Mouse (Mus musculus) naive thymus-derived CD4-positive, alpha-beta T cell, adult 2 months (primary cell): ENCODE measurements around the gene Lrfn1.

ENCODE experiments used
- DNase-seq: peaks from one replicate; pipeline ENCODE4 v3.0.0-alpha.2; 2011; ENCODE audit warnings: low read depth

Lrfn1 gene

DNA sequence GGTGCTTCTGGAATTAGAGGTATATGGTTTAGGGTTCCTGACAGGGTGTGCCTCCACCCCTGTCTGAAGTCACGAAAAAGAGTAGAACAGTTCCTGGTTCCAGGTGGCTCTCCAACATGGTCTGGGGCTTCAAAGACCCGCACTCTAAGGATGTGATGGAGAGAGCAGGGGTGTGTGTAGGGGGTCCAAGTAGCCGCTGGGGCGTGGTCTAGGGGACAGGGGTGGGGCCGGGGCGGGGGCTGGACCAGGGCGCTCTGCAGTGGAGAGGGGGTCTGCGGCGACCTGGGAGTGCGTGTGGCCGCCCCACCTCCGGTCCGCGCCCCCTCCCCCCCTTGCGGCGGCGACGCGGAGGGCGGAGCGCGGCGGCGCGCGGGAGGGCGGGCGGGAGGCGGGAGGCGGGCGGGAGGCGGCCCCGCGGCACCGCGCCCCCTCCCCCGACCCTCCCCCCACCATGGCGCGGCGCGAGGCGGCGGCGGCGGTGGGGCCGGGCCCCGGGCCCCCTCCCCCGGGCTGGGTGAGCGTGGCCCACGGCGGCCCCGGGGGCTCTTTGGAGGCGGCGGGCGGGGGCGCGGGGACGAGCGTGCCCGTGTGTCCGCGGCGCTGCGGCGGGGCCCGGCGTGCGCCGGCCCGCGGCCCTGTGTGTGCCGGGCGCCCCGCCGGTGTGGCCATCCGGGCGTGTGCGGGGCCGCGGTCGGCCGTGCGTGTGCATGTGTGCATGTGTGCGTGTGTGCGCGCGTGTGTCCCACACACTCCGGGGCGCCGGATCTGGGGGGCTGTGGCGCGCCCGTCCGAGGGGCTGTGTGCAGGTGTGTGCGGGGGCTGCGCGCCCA is at the start of gene Lrfn1:
Lrfn1 (plus strand) TSS at position 450 of the 830 bp plus-strand sequence.
- peak; percentile 37 for DNase-seq

DNA sequence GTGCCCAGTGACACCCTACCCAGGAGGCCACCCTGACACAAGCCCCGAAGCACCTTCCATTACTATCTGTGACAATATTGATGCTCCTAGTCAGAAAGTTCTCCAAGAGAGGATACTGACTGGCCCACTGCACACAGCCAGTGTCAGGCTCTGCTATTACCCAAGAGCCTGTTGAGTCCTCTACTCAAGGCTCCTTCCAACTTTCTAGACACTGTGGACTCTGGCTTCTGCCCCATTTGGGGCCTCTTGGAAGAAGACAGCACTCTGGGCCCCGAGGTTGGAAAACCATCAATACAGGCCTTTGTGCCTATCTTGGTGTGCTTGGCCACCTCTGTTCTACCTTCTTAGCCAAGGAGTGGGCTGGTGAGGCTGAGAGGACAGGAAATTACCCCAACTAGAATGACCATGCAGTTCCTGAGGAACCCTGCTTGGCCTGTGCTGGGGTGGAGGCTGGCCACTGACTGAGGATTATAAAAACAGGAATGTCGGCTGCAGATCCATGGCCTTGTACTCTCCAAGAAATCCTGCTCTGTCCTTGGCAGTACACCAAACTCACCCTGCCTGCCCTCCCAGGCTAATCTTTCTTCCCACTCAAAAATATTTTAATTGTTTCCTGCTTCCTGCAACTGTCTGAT is 40.8 kb upstream of the Lrfn1 start:
- no peak for DNase-seq

DNA sequence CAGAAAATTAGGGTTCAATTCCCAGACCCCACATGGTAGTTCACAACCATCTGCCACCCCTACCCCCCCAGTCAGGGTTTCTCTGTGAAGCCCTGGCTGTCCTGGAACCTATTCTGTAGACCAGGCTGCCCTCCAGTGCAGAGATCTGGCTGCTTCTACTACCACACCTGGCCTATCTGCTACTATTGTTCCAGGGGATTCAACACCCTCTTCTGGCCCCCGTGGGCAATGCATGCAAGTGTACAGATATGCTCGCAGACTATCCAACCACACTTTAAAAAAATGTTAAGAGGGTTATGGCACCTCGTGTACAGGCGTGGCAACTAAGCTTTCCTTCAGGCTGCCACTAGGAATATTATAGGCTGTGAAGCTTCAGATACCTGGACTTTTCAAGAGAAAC is 39.0 kb upstream of the Lrfn1 start:
- no peak for DNase-seq

DNA sequence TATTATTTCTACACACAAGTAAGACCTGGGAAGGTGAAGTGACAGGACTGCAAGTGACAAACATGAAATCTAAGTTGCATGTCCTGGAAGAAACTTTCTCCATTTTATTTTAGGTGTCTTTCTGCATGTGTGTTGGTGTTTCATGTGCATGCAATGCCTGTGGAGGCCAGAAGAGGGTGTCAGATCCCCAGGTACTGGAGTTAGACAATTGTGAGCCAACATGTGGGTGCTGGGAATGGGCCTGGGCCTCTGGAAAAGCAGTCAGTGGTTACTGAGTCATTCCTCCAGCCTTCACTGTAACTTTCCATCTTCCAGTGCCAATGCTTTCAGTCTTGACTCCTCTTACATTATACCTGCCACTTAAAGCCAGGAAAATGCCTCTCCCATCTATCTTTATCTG is 34.4 kb upstream of the Lrfn1 start:
- DNase-seq: no peak

DNA sequence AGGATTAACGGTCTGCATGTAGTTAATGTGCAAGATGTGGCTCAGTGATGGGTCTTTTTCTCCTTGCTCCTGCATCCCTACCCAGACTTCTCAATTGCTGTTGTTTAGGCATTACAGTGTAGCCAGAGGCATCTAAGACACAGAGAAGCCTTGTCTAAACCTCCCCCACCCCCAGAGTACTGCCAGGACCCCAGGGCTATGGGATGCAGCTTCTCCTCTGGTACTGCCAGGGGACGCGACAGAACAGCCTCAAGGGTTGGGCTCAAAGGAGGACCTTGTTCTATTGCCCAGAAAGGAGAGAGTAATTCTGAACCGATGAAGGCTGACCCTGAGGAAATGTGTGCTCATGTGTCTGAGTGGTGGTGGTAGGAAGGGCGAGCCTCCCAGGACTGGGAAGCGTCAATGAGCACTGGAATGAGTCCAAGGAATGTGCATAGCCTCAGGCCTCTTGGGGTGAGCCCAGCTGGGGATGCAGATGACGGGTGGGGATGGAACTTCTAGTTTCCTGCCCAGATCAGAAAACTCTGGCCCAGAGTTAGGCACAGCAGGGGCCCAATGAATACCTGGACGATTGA is 33.6 kb upstream of the Lrfn1 start:
- no peak for DNase-seq

DNA sequence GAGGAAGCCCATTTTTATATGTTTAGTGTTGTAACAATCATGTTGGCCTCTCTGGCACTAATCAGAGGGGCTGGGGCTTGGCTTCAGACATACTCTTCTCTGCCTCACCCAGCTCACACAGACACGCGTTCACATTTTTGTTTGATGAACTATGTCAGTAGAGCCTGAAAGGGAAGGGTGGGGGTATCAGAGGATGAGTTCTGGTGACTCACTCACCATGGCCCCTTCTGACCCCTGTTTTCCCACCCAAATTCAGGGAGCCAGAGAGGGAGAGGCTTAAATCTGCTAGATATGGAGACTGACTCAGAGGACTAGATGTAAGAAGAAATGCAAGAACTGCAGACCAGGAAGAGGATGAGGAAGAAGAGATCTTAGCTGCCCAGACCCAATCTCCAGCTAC is 32.4 kb upstream of the Lrfn1 start:
- no peak for DNase-seq

DNA sequence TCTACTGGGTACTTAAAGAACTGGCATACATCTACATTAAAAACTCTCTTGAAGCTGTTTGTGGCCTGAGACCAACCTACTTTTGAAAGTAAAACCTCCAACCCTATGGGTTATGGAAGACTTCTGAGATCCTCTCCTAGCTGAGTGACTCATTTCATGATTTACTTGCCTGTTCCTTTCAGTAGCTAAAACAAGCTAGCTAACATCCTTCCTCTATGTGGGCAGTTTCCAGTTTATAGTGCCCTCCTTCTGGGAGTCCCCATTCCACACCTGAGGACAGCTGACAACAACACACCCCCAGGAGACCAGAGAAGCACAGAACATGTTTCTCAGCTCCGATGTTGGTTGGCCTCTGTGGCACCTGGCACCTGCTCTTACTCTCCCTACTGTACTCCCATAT is 28.8 kb upstream of the Lrfn1 start:
- no peak for DNase-seq

DNA sequence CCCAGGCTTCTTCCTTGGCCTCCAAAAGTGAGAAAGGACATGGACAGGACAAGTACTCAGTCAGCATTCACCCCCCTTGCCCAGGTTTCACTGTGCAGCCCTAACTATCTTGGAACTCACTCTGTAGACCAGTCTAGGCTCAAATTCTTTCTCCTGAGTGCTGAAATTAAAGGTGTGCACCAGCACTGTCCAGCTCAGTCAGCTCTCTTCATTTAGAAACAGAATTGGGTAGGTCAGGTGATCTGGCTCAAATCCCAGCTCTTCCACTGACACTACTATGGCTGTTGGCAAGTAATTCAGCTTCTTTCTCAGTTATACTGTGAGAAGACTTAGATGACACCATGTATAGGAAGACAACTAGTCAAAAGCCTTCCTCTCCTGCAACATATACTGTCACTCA is 24.0 kb upstream of the Lrfn1 start:
- DNase-seq: no peak

DNA sequence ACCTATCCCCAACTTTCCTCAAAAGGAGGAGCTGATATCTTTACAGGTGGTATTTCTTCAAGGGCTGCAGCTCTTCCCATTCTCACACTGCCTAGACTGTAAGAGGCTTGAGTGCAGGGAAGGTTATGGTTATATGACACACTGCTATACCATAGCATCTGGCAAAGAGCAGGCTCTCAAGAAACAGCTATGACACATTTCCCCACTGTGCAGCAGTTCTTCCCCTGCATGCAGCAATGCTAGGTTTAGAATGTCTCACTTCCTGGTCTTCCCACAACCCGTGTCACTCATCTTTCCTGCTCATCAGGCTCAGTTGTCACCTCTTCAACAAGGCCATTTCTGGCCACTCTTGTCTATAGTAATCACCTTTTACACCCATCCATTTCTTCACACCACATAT is 21.3 kb upstream of the Lrfn1 start:
- DNase-seq: no peak

DNA sequence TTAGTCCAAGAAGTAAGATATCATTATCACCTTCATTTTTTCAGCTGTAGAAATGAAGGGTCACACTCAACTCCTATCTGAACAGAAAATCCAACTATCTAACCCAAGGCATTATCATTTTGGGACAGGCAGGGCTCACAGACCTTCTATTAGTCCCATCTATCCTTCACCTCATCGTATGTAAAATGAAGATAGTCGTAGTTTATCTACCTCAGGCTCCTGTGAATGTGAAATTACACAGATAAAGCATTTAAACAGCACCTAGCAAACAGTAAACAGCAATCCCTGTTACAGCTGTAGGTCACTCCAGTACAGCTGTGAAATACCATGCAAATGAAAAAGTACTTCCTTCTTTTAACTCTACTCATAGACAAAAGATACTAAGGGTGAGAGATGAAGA is 19.5 kb upstream of the Lrfn1 start:
- no peak for DNase-seq

DNA sequence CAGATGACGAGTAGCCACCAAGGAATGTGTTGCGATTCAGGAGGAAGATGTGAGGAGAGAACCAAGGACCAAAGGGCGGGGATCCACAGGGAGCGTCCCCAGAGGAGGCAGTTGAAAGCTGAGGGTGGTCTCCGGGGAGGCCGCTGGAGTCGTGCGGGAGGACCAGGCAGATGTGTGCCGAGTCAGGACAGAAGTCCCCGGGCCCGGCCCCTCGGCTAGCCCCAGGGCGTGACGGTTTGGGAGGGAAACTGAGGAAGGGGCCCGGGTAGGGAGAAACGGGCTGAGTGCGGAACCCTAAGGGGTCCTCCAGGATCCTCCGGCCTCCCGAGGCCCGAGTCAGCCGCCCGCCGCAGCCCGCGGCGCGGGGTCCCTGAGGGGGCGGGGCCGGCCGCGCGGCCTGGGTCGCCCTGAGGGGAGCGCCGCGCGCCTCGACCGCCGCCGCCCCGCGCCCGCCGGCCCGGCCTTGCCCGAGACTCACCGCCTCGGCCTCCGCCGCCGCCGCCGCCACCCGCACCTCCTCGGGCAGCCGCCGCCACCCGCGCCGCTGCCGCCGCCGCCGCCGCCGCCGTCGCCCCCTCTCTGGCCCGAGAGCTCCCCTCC is 16.0 kb upstream of the Lrfn1 start:
- peak; percentile 47 for DNase-seq

DNA sequence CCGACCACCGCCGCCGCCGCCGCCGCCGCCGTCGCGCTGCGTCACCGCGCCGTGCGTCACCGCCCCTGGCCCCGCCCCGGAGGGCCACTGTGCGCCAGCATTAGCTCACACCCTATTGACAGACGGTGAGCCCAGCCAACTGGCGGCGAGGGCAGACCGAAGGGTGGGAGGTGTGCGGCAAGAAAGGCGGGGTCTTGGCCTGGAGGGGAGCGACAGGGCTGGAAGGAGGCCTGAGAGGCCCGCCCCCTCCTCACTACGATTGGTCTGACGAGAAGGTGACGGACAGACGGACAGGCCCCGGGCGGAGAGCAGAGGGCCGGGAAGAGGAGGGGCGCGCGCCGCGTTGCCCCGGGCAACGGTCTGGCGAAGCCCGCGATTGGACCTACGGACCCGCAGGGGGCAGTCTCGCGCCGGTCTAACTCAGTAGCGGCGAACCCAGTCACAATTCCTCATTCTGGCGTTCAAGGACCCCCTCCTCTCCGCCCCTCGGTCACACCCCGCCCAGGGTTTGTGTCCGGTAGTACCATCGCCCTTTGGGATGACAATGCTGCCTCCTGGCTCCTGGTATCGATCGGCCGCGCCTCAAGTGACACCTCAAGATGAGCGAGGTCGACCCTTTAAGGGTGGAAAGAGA is 15.4 kb upstream of the Lrfn1 start:
- peak; percentile 99 for DNase-seq

DNA sequence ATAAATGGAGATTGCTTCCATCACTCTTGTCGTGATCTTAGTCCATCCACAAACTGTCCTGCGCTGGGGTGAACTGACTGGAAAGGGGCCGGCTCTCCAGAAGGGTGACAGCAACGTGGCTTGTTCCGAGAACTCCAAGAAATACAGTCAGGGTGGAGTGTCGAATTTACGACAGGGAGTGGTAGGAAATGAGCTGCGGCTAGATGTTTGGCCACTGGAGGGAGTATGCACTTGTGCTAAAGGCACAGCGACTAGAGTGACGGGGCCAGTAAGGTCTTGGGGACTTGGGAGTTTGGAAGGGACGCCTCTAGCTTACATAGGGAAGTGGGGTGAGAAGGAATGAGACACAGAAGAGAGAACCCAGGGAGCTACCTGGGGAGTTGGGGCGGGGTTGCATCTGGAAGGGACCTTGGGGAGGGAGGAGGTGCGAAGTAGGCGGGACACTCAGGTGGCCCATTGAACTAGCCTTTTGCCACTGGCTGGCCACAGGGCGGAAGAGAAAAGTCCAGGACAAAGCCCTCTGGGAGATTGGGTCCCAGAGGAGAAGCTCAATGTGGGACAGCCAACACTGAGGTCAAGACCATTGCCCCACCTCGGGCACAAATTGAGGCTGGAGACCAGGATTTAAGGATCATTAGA is 14.7 kb upstream of the Lrfn1 start, which contains the start of gene Gmfg:
Gmfg (plus strand) TSS at position 516 of the 639 bp plus-strand sequence.
- DNase-seq: peak; percentile 94

DNA sequence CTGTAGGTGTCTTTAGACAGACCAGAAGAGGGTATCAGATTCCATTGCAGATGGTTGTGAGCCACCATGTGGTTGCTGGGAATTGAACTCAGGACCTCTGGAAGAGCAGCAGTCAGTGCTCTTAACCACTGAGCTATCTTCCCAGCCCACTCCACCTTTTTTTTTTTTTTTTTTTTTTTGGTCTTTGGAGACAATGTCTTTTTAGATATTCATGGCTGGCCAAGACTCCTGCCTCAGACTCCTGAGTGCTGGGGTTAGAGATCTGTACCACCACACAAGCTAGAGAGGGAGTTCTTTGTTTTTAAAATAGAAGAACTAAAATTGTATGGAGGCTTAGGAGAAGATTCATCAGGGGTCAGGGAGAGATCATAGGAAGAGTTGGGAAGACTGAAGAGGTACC is 13.8 kb upstream of the Lrfn1 start:
- DNase-seq: no peak

DNA sequence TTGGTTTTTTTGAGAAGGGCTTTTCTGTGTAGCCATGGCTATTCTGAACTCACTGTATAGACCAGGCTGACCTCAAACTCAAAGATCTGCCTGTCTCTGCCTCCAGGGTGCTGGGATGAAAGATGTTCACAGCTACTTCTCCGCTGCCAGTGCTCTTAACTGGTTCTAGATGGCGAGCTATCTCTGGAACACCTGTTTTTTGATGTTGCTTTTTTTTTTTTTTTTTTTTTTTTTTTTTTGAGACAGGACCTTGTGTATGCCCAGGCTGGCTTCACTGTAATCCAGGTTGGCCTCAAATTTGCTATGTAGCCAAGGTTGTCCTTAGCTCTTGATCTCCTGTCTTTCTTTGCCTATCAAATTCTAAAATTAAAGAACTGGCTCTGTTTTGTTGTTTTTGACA is 13.0 kb upstream of the Lrfn1 start:
- no peak for DNase-seq

DNA sequence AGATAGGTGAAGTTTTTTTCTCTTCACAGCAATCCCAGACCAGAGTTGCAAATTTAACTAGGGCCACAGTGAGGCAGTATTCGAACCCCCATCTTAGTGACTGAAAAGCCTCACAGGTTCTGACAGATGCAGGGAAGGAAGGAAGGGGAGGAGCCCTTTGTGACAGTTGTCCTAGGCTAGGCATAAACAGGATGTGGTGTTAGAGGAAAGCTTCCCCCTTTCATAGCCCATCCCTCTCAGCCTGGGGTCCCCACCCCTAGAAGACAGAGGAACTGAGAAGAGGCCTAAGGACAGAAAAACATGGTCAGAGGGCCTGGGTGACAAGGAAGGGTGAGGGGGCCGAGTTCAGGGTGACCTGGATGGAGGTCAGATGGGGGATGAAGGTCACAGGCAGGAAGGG is 11.0 kb upstream of the Lrfn1 start:
- peak; percentile 91 for DNase-seq

DNA sequence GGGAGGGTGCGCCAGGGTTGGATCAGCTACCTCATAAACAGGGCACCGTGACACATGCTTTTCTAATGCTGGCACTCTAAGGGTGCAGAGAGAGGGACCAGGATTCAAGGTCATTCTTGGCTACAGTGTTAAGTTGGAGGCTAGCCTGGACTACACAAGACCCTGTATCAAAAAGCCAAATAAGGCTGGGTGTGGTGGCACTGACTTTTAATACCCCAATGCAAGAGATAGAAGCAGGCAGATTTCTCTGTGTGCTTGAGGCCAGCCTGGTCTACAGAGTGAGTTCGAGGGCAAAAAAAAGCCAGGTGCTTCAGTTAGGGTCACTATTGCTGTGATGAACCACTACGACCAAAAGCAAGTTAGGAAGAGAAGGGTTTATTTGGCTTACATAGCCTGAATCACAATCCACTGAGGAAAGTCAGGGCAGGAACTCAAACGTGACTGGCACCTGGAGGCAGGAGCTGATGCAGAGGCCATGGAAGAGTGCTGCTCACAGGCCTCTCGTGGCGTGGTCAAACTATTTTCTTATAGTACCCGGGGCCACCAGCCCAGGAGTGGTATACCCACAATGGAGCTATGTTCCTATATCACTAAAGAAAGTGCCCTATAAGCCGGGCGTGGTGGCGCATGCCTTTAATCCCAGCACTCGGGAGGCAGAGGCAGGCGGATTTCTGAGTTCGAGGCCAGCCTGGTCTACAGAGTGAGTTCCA is 9.8 kb upstream of the Lrfn1 start:
- peak; percentile 29 for DNase-seq

DNA sequence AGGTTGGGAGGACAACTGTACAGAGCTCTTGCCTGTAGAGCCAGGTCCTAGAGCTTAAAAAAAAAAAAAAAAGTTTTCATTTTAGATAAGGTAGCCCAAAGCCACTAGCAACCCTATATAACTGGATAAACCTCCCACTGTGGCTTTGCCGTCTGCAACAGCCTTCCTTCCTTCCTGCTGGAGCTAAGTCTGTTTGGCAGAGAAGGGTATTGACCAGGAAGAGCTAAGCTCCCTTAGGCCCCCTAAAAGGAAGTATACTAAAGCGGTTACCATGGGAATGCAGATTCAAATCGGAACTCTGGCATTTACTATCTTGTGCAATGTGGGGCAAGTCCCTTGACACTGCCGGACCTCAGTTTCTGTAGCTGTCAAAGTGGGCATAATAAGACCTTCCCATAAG is 9.1 kb upstream of the Lrfn1 start:
- peak; percentile 42 for DNase-seq

DNA sequence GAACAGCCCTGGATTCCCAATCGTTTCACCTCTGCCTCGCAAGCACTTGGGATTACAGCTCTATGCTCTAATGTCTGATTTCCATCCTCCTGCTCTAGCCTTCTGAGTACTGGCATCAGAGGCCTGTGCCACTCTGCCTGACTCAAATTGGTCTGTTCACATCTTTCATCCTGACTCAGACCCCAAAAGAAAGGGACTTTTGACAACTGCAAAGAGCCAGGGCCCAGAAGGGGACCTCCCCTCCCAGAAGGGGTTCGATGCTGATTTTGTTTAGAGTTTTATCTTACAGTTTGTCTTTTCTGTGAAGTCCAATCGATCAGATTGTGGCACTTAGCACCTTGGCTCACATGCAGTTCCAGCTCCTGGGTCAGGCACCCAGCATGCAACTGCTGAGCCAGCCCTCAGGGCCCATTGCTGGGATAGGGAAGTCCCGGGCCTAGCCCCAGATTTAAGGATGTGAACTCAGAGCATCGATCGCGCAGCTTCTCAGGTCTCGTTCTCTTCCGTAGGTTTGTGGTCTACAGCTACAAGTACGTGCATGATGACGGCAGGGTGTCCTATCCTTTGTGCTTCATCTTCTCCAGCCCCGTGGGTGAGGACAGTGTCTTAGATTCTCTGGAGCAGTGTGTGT is 7.3 kb upstream of the Lrfn1 start:
- peak; percentile 52 for DNase-seq

DNA sequence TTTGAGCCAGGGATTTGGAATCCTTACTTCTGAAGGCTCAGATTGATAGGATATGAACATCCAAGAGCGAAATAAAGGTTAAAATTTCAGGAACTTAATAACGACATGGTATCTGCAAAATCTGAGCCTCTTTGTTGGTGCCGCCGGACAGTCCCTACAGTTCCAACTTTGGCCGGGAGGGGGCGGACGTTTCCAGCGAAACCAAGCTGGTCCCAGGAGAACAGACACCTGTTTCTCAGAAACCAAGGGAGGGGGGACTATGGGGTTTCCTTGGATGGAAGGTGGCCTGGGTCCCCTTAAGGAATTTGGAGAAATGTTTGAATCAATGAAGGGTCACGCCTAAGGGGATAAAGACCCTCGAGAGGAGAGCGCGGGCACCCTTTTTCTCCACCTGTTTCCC is 5.3 kb upstream of the Lrfn1 start:
- DNase-seq: peak; percentile 86
